Mouse (Mus musculus) right cerebral cortex, postnatal 10 days (tissue): Measurements from ENCODE around the gene Abcc2.

Experiments used
- DNase-seq, 2 experiments: peaks; one replicate each; pipeline ENCODE4 v3.0.0; 2021; ENCODE audit warnings: low spot score in 2 of 2

The Abcc2 gene

GRCm38 (mm10) chr19:43777308-43777707, 4.7 kb upstream of the Abcc2 start:
- no peak for DNase-seq

GRCm38 (mm10) chr19:43780391-43780790, 1.6 kb upstream of the Abcc2 start:
- DNase-seq: no peak

- DNase-seq: no peak
Measured at GRCm38 (mm10) chr19:43784761-43785160, 2.8 kb downstream of the Abcc2 start.

- no peak for DNase-seq
Measured at GRCm38 (mm10) chr19:43786249-43787026, 4.4 kb downstream of the Abcc2 start.

- no peak for DNase-seq
Measured at GRCm38 (mm10) chr19:43789817-43790216, 7.8 kb downstream of the Abcc2 start.

GRCm38 (mm10) chr19:43792537-43792936, 10.5 kb downstream of the Abcc2 start:
- no peak for DNase-seq

DNA sequence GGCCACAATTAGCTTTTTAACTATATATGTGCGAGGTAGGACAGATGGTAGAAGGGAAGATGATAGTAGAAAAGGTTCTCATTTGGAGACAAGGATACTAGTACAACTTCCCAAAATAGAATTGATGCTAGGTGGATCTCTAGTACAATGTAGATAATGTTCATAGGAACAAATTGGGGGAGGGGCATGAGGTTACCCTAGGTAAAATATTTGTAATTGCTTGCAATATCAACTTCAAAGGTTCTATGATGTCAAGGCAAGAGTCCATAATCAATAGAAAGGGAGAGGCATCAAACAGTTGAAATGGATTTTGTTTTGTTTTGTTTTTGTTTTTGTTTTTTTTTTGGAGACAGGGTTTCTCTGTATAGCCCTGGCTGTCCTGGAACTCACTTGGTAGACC, 12.0 kb downstream of the Abcc2 start:
- DNase-seq: no peak

DNA sequence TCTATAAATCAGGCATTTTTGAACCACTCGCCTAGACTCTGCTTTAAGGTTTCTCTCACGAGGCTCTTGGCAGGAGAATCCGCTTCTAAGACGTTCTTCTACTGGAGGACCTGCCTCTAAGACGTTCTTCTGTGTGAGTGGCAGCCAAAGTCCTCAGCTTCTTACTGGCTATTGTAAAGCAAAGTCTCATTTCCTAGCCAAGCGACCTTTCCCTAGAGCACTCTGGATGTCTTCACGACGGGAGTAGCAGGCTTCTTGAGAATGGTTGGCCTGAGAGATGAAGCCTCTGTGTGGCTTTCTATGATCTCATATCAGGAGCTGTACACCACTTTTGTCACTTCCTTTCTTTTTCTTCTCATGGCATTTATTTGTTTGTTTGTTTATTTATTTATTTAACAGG, 13.5 kb downstream of the Abcc2 start:
- no peak for DNase-seq

- DNase-seq: no peak
Measured at GRCm38 (mm10) chr19:43797216-43797615, 15.2 kb downstream of the Abcc2 start.

GRCm38 (mm10) chr19:43801427-43802051, 19.5 kb downstream of the Abcc2 start:
- no peak for DNase-seq

GRCm38 (mm10) chr19:43803866-43804265, 21.9 kb downstream of the Abcc2 start:
- no peak for DNase-seq

DNA sequence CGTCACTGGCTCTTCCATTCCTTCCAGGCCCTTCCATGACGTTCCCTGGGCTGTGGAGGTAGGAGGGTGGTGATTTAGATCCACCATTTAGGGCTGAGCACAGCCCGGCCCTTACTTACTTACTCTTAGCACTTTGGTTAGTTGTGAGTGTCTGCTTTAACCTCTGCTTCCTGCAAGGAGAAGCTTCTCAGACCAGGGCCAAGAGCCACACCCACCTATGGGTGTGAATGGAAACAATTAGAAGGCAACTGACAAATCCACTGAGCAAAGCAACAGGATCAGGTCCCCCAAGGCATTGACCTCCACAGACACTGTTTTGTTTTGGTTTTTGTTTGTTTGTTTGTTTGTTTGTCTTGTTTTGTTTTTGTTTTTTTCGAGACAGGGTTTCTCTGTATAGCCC, 27.3 kb downstream of the Abcc2 start:
- no peak for DNase-seq

GRCm38 (mm10) chr19:43811419-43811818, 29.4 kb downstream of the Abcc2 start:
- DNase-seq: no peak

DNA sequence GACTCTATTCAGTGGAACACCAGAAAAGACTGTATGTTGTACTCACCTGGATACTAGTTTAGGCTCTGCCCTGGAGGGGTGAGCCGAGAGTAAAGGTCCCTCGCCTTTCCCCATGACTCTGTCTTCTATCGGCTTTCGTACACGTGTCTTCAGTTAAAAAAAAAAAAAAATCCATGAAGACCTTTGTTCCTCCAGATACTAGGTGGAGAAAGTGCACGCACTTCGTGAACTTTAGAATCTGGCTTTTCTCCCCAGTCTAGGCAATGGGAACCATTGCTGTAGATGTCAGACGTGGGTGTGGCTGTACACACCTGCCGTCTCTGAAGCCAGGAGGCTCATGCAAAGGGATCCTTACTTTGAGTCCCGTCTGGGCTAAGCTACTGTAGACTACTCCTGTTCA, 31.3 kb downstream of the Abcc2 start:
- no peak for DNase-seq

GRCm38 (mm10) chr19:43815661-43816414, 33.8 kb downstream of the Abcc2 start:
- peak; percentile 50 to 52 for DNase-seq

DNA sequence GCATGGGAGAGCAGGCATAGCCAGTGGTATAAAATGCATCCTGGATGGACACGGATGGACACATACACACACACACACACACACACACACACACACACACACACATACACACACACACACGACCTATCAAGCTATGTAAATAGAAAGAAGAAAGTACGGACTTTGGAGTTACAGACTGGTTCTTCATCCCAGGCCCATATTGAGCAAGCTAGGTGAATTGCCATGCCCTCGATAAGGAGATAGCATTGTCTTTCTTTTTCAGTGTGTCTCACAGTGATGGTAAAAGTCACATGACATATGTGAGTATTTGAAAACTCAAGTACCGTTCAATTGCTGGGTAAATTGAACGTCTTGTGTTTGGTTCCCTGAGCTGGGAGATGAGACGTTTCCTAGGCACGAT, 44.9 kb downstream of the Abcc2 start:
- DNase-seq: no peak

DNA sequence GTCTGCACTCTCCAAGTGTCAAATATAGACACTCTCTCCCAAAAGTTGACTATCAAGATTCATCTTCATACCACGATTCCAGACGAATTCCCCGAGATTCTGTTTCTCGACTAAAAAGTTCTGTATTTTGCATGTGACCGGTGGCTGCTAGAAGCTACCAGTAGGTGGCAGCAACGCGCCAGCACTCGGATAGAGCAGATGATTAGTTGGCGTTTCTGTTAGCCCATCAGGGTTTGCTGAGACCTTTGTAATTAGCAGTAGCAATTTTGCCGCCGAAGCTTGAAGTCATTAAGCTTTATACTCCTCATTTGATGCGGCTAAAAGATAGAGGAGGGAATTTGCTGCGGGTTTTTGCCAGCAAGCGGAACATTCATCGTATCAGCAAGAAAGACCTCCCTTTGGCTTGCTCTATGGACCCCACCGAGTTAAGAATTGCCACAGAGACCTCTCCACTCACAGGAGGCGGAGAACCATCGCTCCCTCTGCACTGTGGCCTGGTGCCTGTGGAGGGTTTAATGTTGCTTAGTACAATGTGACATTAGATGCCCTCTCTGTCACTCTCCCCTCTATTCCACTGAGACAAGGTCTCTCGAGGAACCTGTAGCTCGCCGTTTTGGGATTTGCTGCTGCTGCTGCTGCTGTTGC, 50.6 kb downstream of the Abcc2 start:
- peak; percentile 83 to 87 for DNase-seq

GRCm38 (mm10) chr19:43843184-43843583, 61.2 kb downstream of the Abcc2 start:
- no peak for DNase-seq

GRCm38 (mm10) chr19:43845331-43845908, 63.4 kb downstream of the Abcc2 start:
- no peak for DNase-seq

DNA sequence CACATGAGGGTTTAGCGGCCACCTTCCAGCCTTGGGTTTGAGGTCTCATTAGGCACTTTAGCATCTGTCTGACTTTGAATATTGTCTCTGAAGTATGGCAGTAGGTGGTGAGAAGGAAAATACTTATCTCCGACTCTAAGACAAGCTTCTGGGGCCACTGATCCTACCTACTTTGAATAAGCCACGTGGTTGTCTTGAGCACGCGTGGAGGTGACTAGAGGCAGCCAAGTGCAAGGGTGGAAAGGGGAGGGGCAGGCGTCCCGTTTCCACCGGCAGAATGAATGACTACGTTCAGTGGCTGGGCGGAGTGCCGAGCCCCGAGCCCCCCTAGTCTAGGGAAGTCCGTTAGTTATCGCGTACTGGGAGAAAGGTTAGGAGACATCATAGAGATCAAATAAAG, 65.1 kb downstream of the Abcc2 start:
- no peak for DNase-seq

DNA sequence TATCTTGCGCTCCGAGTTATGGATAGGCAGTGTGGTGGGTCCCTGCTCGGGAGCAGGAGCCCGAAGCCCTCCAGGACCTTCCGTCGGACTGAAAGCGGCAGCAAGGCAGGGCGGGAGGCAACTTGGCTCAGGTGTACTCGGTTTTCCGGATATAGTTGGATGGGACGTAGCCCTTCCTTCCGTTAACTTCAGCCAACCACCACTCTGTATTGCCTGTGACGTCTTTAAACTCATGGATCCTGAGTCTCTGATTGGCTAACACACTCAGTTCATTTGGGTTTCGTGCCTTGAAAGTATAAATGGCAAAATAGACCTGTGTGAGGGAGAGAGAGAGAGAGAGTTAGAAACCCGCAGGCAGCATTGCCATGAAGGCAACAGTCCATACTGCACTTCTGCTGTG, 66.0 kb downstream of the Abcc2 start:
- DNase-seq: no peak

GRCm38 (mm10) chr19:43850026-43850425, 68.0 kb downstream of the Abcc2 start:
- DNase-seq: no peak
